Mouse (Mus musculus) kidney, adult 2 months (tissue): ENCODE measurements around the gene Ano6.

Experiments used
- CTCF ChIP-seq: fragments of 200-500 bp; conservative IDR thresholded peaks from 2 replicates; pipeline ENCODE4 v1.5.1; 2011; ENCODE audit warnings: low read depth, mild to moderate bottlenecking, control low read depth, low read length, moderate library complexity, mixed read lengths; ENCODE audit not compliant: insufficient read depth, insufficient read length
- POLR2A ChIP-seq: fragments of 200-500 bp; IDR thresholded peaks from one replicate; pipeline ENCODE4 v1.6.1; 2011; ENCODE audit warnings: low read depth, low read length, control low read depth

DNA sequence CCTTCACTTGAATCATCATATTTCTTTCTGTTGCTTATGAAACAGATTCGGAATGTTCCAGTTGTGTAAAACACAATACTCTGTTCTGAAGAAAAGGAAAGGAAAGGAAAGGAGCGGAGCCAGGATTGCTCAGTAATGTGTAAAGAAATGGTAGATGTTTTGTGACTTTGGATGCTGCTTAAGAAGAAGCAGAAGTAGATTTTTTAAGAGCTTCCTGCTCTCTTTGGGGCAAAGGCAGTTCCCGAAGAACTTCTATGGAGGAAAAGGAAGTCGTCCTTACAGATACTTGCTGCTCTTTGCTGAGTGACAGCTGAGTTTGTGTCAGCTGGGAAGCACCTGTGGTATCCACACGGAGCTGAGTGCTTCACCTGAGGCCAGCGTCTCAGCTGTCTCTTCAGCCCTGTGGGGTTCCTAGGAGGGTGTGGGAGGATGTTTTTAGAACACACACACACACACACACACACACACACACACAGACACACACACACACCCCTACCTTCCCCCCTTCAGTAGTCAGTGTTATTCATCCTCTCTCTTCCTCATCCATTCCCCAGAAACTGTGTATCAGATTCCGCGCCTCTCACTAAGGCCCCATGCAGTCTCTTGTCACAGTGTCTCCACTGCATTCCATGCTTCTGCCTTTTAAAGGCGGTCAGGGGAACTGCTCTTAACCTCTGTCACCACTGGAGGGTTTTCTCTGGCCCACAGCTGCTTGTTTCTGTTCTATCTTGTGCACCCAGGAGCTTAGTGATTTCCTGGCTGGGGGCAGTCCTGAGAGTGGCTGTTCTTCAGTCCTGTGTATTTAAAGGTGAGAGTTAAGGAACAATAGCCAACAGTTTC, 6.7 kb downstream of the Ano6 start:
- no peak for TF ChIP-seq POLR2A
- no peak for TF ChIP-seq CTCF
